Mouse (Mus musculus) splenic B cell, adult 2 months (primary cell): Measurements from ENCODE around the gene Gm20388.

ENCODE experiments used
- DNase-seq: peaks from one replicate; pipeline ENCODE4 v3.0.0-alpha.2; 2011; ENCODE audit warnings: low read depth, low spot score
- H3K27me3 ChIP-seq: 2 replicates; pipeline ENCODE4 v1.6.1; 2012; ENCODE audit warnings: mild to moderate bottlenecking, low read length, moderate library complexity, mixed read lengths; ENCODE audit not compliant: control insufficient read depth, poor library complexity, insufficient read depth, severe bottlenecking
- H3K36me3 ChIP-seq: 2 replicates; pipeline ENCODE4 v1.6.1; 2012; ENCODE audit warnings: mild to moderate bottlenecking, low read length, moderate library complexity, mixed read lengths; ENCODE audit not compliant: control insufficient read depth, poor library complexity, insufficient read depth, severe bottlenecking

The Gm20388 gene

DNA sequence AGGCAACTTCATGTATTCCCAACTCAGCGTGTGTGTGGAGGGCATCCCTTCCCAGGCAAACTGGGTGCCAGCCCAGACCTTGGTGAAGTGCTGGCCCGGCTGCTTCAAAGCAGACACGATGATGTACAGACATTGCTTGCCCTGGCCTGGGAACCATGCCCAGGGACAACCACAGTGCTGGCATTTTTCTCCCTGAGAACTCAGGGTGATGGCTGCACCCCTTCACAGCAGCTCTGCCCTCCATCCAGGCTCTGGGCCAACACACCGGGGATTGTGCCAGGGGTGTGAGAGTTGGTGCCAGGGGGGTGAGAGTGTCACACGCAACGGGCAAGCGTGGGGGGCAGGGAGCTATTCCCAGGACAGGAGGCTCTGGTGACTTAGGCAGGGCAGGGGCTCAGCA, 734.0 kb downstream of the Gm20388 start:
- no peak for DNase-seq
- H3K27me3 ChIP-seq, result no peaks in the 10 kb centered on the region
- H3K36me3 ChIP-seq, result no peaks in the 10 kb centered on the region

DNA sequence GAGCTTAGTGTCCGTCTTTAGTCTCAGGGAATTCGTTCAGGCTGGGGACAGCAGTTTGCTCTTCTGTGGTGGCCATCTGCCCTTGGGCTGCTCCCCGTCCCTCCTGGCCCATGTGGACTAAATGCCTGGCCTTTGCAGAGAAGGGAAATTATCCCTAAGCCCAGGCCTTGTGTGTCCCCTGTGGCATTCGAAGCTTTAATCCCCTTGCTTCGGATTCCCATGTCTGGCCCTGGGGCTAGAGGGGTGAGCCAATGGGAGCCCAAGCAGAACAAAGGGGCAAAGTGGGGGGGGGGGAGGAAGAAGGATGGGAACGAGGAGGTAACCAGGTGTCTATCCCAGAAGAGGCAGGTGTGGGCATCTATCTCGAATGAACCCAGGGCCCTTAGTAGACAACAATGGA, 736.9 kb downstream of the Gm20388 start, which contains the start of gene 1190005I06Rik:
Gene 1190005I06Rik, minus strand, starts transcription at position 101 of the 400 bp plus-strand sequence.
- no peaks in the 10 kb centered on the region for H3K36me3 ChIP-seq
- no peak for DNase-seq
- H3K27me3 ChIP-seq, result no peaks in the 10 kb centered on the region

DNA sequence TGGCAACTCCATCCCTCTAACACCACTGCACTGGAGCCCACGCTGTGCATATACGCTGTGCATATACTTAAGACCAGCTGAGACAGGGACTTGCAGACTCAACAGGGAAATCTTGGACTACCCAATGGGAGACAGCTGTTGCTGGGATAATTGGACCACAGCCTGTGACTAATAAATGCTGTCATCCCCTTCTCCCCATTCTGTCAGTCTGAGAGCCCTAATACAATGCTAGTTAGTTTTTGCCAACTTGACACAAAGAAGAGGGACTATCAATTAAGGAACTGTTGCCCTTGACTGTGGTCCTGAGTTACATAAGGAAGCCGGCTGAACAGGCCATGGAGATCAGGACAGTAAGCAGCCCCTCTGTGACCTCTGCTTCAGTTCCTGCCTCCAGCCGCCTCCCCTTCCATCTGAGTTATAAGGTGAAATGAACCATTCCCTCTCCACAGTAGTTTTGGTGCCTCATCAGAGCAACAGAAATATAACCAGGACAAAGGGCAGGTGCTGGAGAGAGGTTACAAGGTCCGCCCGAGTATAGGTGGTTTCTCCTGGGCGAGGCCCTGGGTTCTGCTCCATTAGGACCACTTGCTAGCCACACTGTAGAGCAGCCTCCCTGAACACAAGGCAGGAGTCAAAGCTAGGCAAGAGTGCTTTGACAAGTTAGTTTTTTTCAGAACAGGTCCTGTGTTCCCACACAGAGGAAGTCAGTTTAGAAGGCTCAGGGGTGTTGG, 745.8 kb downstream of the Gm20388 start:
- peaks cover 12% of the 10 kb centered on the region for H3K36me3 ChIP-seq
- DNase-seq, result no peak
- H3K27me3 ChIP-seq, result no peaks in the 10 kb centered on the region

DNA sequence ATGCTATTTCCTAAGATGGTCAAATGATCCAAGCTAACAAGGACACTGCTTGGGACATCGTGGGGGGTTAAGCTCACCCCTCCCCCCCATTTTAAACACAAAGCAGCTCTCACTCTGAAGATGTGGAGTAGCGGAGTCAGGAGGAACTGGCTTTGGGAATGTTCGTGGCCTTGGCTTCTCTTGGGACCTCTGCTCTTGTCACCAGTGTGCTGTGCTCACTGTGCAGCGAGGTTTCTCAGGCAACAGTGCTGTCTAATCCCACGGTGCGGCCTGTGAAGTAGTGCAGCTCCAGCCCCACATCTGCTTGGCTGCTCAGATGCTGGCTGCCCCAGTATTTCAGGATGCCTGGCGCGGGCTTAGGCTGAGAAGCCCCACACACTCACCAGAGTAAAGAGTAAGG, 746.8 kb downstream of the Gm20388 start:
- Histone ChIP-seq H3K36me3 (peaks cover 12% of the 10 kb centered on the region), H3K27me3 (no peaks in the 10 kb centered on the region)
- DNase-seq, result no peak

DNA sequence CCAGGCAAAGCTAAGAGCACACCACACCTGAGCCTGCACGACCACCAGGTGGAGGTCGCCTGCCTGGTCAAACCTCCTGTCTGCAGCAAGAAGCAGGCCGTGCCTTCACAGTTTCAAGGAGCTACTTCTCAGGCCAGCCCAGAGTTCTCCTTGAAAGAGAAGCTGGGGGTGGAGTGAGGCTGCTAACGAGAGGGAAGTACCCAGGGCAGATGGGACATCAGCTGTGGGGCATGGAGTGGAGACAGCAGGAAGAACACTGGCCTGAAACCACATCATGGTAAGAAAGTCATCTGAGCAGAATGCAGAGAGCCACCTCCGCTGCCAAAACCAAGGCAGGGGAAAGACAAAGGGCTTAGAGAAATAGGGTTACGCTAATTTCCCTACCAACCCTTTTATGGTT, 753.9 kb downstream of the Gm20388 start:
- Histone ChIP-seq H3K36me3 (peaks cover 2% of the 10 kb centered on the region), H3K27me3 (no peaks in the 10 kb centered on the region)
- no peak for DNase-seq

DNA sequence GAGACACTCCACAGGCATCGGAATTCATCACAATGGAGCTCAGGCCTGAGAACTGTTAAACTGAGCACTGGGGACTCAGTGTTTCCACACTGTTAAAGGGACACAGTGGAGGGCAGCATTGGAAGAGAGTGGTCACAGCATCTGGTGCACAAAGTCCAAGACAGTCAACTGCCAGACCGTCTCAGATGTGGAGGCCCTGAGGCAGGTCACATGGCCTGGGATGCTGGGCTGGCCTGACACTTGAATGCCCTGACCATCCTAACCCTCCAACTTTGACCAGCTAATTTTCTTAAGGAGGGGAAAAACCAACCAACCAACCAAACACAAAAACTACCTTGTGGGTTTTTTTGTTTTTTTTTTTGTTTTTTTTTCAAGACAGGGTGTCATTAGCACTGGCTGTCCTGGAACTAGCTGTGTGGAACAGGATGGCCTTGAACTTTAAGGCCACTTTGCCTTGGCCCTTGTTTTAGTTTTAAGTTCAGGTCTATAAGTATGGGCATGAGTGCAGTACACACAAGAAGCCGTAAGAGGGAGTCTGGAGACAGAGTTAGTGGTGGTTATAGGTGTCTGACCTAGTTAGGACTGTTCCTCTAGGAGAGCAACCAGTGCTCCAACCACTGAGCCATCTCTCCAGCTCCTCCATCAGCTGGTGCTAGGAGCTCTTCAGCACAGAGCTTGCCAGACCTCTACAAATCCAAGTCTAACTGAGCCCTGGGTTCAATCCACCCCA, 755.2 kb downstream of the Gm20388 start:
- peaks cover 5% of the 10 kb centered on the region for H3K36me3 ChIP-seq
- DNase-seq, result peak; percentile 45
- H3K27me3 ChIP-seq, result no peaks in the 10 kb centered on the region

DNA sequence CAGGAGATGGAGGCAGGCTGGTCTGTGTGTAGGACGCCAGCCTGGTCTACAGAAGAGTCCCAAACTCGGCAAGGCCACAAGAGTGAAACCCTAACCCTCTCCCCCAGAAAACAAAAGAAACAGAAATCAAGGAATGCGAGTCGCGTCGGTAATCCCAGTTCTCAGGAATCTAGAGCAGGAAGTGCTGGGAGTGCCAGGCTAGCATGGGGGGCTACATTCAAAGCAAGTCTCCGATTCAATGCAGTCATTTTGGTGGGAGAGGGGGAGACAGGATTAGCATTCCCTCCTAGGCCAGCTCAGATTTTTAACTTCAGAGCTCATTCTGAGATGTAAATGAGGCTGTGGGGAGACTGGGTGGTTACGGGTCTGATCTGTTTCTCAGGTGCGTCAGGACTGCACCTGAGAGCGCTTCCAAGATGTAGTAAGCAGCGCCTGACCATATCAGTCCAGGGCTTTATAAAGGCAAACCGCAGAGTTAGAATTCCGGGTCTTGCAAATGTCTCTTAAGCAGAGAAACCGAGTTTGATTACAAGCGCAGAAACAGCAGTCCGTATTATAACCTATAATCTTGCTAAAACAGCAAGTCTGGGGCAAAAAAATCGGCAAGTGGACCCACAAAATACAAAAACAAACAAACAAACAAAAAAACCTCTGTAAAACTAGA, 756.3 kb downstream of the Gm20388 start:
- Histone ChIP-seq H3K27me3 (no peaks in the 10 kb centered on the region), H3K36me3 (peaks cover 5% of the 10 kb centered on the region)
- DNase-seq, result no peak

DNA sequence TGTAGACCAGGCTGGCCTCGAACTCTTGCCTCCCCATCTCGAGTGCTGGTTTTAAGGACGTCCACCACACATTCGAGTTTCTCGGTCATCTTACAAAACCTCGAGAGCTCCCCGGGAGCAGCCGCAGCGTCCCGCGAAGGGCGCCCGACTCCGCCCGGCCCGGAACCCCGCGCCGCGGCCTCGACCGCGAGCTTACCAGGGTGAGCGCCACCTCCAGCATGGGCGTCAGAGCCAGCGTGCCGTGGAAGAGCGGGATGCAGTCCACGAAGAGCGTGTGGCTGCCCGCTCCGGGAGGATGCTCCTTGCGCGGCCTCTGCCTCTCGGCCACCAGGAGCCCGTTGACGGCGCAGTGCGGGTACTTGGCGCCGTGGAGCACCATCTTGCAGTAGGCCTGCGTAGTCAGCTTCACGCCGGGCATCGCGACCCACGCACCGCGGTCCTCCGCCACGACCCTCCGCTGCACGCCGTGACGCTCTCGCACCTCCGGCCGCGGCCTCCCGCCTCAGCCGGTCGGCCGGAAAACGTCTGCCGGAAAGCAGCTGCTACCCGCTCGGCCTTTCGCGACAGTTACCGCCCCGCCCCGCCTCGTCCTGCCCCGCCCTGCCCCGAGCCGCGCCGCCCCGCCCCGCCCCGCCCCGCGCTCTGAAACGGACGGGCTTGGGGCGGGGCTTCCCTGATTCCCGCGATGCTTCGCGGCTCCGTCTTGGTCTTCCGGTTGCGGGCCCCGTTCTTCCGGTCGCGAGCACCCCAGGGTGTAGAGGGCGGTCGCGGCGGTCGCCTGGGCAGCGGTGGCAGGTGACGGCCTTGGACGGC, 757.1 kb downstream of the Gm20388 start, which contains the start of the genes Gm27021 and Cox4i1:
Gene Gm27021, minus strand, starts transcription at position 519 of the 813 bp plus-strand sequence.
Gene Cox4i1, plus strand, starts transcription at position 662 of the 813 bp plus-strand sequence.
- Histone ChIP-seq H3K27me3 (no peaks in the 10 kb centered on the region), H3K36me3 (peaks cover 5% of the 10 kb centered on the region)
- peak; percentile 94 for DNase-seq

DNA sequence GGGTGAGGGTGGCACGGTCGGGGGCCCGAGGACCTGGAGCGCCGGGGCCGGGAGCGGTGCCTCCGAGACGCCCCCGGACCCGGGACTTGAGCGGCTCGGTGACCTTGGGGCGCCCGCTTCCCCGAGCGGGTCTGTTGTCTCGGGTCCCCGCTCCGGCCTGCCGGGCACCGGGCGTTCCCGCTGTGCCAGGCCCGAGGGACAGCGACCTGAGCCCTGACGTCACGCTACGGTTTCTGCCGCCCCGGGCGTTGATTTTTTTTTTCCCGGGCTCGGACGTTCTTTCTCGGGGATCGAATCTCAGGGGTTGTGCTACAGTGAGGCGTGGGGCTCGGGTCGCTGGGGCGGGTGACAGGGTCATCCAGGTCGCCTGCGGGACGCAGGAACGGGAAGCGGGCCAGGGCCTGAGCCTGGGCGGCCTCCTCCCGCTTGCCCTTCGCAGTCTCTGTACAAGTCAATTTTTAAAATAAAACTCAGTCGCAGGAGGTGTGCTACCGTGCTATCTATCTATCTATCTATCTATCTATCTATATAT, 757.8 kb downstream of the Gm20388 start, which contains the start of gene Emc8:
Gene Emc8, minus strand, starts transcription at position 200 of the 532 bp plus-strand sequence.
- H3K36me3 ChIP-seq, result peaks cover 7% of the 10 kb centered on the region
- no peak for DNase-seq

DNA sequence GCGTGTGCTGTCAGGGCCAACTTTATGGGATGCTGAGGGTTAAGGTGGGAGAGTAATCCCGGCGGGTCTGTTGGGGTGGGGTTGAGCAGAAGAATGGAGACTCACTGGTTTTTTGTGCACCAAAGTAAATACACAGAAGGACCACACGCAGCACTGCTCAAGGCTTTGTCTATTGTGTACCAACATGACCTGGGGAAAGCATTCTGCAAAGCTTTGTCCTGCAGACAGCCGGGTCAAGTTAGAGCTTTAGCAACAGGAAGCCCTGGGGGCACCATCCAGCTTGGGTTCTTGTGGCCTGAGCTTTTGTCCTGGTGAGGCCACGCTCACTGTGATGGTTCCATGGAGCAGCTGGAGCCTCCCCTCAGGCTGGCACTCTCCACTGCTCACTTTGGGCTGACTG, 761.1 kb downstream of the Gm20388 start:
- Histone ChIP-seq H3K27me3 (no peaks in the 10 kb centered on the region), H3K36me3 (peaks cover 7% of the 10 kb centered on the region; the same call in 1 of the 2 replicates)
- no peak for DNase-seq

More for the DNA sequence above, 757.8 kb downstream of the Gm20388 start, which contains the start of gene Emc8:
- no peaks in the 10 kb centered on the region for H3K27me3 ChIP-seq

DNA sequence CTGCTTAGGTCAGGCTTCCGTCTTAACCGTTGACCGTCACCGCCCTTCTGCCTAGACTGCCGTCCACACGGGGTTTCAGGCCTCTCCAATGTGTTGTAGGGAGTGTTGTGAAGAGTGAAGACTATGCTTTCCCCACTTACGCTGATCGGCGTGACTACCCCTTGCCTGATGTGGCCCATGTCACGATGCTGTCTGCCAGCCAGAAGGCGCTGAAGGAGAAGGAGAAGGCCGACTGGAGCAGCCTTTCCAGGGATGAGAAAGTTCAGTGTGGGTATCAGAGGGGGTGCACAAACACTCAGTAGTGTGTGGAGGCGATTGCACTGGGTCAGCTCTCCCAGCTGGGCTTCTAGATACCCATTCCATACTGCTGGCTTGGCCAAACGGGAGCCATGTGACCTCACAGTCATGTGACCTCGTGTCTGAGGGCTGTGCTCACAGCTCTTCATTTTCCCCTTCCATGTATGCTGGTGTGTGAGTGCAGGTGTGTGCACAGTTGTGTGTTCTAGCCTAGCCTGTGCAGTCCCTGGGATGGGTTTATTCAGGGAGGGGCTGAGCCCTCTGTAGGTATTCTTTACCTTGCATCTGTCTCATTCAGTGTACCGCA, 762.1 kb downstream of the Gm20388 start:
- no peak for DNase-seq
- no peaks in the 10 kb centered on the region for H3K27me3 ChIP-seq
- H3K36me3 ChIP-seq, result peaks cover 7% of the 10 kb centered on the region; the same call in 1 of the 2 replicates

DNA sequence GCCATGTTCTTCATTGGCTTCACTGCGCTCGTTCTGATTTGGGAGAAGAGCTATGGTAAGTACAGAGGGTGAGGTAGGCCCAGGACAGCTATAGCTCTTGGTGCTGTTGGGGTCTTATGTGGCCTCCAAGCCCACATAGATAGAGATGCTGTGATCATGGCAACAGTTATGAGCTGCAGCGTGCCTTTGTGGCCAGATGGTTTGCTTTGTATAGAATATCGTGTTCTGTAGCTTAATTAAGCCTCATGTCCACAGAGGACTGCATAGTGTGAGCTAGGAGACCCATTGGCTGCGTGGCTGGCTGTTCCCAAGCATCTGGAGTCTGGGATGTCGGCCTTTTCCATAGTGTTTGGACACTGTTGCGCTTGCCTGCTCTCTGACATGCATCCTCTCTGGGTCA, 762.7 kb downstream of the Gm20388 start:
- no peak for DNase-seq
- no peaks in the 10 kb centered on the region for H3K27me3 ChIP-seq
- peaks cover 7% of the 10 kb centered on the region; the same call in 1 of the 2 replicates for H3K36me3 ChIP-seq

DNA sequence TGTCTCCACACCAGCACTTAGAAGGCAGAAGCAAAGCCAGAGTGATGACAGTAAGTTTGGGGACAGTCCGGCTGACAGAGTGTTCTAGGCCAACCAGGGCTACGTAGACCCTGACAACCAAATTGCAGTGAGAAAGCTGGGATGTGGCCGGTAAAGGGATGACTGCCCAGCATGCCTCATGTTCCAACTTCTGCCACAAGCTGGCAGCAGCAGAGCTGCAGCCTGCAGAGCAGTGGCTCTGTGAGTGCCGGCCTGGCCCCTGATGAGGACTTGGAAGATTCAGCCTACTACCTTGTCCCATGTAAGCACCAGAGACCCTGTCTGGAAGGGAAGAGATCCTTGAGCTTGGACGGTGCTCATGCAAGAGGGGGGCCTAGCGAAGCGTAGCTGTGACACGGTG, 765.1 kb downstream of the Gm20388 start:
- no peak for DNase-seq

More for the DNA sequence above, 765.1 kb downstream of the Gm20388 start:
- H3K27me3 ChIP-seq, result no peaks in the 10 kb centered on the region
- peaks cover 3% of the 10 kb centered on the region; the same call in 1 of the 2 replicates for H3K36me3 ChIP-seq
